Mouse (Mus musculus) CD4-positive, CD25-positive, alpha-beta regulatory T cell, adult 4 months (primary cell): ENCODE measurements at regions not wholly inside any gene's neighbourhood (a gene's known extent, or its start where the extent isn't known, plus 50 kb on each side); places are given as distances from the start of the nearest gene placed in this dataset.

Experiments
- ATAC-seq: one replicate; pipeline ENCODE4 v1.8.0; 2017

DNA sequence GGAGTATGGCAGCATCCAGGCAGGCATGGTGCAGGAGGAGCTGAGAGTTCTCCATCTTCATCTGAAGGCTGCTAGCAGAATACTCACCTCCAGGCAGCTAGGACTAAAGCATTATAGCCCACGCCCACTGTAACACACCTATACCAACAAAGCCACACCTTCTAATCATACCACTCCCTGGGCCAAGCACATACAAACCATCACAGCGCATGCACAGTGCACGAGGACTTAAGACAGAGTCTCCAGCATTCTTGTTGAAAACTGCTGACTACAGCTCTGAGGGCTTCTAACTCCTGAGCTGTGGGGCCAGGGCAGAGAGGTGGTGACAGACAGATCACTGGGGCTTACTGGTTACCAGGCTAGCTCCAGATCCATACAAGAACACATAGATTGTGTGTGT, 68.0 kb upstream of the Cnot2 start:
- no peak for ATAC-seq

DNA sequence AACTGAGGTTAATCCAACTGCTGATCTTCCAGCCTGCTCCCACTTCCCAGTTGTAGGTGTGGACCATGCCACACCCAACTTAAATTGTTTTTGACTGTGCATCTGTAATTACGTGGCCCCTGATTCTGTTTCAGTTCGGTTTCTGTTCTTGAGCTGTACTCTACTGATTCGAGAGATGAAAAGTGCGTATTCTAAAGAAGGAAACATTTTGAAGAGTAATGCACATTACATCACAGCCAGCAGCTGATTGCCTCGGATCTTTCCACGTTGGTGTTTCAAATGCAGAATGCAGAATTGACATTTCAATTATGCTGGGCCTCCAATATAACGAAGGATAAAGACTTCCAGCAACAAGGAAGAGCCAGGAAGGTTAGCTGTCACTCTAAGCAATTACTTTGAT, 64.7 kb upstream of the Cnot2 start:
- ATAC-seq, result no peak

DNA sequence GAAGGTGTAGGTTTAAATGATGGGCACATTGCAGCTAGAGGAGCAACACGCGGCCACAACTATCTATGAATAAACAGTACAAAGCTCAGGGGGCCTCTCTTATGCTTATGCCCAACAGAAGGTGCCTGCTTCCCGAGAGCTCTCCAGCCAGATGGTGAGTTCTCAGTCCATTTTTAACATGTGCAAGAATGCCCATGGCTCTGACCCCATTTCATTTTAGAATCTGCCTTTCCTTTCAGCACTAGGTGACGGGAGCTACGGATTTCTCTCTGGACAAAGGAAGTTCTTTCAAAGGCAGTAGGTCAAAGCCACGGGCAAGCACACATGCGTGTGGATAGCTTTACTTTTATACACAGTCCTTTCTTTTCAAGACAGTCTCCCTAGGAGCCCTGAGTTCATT, 64.3 kb upstream of the Cnot2 start:
- ATAC-seq, result no peak

DNA sequence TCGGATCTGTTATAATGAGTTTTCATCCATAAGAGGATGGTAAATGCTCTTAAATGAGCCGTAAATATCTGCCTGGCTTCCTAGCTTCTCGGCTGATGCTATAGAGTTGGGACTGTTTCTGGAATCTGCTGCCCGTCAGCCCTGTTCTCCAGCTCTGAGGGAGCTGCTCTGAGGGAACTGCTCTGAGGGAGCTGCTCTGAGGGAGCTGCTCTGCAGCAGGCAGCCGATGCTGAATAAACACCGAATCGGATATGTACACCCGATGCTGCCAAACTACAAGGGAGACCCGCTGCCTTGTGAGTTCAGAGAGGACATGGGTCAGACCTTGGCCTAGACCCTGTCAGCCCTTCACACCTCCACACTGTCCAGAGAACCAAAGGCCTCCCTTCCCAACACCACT, 63.8 kb upstream of the Cnot2 start:
- ATAC-seq, result no peak
